Mouse (Mus musculus) gastrocnemius, postnatal 36 days (tissue): ENCODE data around the gene Ptgir. TPM values are rescaled to one million over a fixed set of nuclear protein-coding genes. Genes with fewer than 3 reads are reported as not detected.

Source experiments
- DNase-seq, 2 experiments: peaks; one replicate each; pipeline ENCODE4 v3.0.0; 2022
- intact Hi-C: fragments of 180-260 bp; cut with DNase I; formaldehyde crosslinking; loops from one replicate; pipeline ENCODE4 v1.15.1; 2025
- total RNA-seq, 2 experiments: library from RNA; stranded (reverse); gene quantifications; 2 replicates each; pipeline ENCODE4 v1.2.3; 2021

Gene Ptgir
- total RNA-seq, 2 experiments from 2014 or later = 1.1 to 1.2 TPM

GRCm38 (mm10) chr7:16890944-16891343 is 15.3 kb upstream of the Ptgir start:
- peak; percentile 73 to 87 for DNase-seq
- intact Hi-C loops = loop anchor here (1.0 kb wide), 1 partner anchor 17 kb away; no protein-coding TSS in a partner anchor

- DNase-seq = peak; percentile 82 to 86
- intact Hi-C loops = loop anchor here (1.0 kb wide), 1 partner anchor 17 kb away; no protein-coding TSS in a partner anchor
Observed at GRCm38 (mm10) chr7:16891641-16892351, 14.5 kb upstream of the Ptgir start, which contains the start of gene Gng8. Gene Gng8 (plus strand): TSS chr7:16891786.

- intact Hi-C loops = no loop called here
- DNase-seq = no peak
Observed at GRCm38 (mm10) chr7:16892352-16892730, 13.9 kb upstream of the Ptgir start.

DNA sequence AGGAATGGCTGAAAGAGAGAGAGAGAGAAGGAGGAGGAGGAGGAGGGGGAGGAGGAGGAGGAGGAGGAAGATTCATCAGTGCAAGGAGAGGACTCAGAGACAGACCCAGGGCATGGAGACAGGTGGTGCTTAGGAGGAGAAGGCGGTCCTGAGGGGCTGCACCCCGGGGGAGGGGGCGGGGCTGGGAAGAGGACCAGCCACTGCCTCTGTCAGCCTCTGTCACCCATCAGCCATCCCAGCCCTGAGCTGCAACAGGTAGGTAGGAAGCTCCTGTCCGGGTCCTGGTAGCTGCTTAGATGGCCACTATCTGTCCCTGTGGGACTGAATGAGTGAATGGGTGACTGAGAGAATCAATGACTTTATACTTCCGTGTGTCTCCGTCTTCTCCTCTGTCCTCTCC is 12.7 kb upstream of the Ptgir start:
- intact Hi-C loops = no loop called here
- no peak for DNase-seq

- DNase-seq = no peak
- intact Hi-C loops = no loop called here
Observed at GRCm38 (mm10) chr7:16894279-16894678, 12.0 kb upstream of the Ptgir start.

DNA sequence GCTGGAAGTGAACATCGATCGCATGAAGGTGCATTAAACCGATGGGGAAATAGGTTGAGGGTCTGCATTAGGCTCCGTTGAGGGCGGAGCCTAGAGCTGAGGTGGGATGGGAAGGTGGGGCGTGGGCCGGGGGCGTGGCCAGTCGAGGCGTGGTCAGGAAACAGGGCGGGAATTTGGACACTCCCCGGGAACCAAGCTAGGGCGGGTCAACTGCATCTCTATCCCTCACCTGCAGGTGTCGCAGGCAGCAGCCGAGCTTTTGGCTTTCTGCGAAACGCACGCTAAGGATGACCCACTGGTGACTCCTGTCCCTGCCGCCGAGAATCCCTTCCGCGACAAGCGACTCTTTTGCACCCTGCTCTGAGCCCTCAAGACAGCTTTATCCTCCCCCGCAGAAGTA is 11.3 kb upstream of the Ptgir start:
- DNase-seq = peak; percentile 71 to 75
- intact Hi-C loops = loop anchor here (1.0 kb wide), 1 partner anchor 18 kb away; no protein-coding TSS in a partner anchor

GRCm38 (mm10) chr7:16895511-16895910 is 10.8 kb upstream of the Ptgir start:
- intact Hi-C loops = loop anchor here (1.0 kb wide), 1 partner anchor 18 kb away; no protein-coding TSS in a partner anchor
- no peak for DNase-seq

GRCm38 (mm10) chr7:16900526-16900925 is 5.8 kb upstream of the Ptgir start:
- intact Hi-C loops = no loop called here
- no peak for DNase-seq

GRCm38 (mm10) chr7:16903439-16903955 is 2.8 kb upstream of the Ptgir start:
- DNase-seq = no peak
- intact Hi-C loops = no loop called here

DNA sequence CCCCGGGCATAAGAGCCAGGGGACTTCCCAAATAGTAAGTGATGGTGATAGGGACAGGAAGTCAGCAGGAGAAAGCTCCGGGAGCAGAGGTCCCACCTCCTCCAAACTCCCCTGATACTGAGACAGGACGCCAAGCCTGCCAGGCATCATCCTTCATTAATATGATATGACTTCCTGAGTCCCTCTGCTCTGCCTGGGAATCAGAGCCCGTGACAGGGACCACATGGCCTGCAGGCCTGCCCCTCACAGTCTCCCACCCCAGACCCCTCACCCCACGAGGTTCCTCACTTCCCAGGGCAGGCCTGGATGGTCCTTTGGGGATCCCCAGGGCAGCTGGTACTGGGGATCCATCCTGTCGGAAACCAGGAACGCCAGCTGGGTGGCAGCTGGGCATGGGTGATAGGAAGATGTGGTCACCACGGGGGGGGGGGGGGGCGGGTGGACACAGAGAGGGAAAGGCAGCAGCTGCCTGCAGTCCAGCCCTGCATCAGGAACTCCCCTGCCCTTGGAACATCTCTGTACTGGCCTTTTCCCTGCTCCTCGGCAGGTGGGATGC is 2.1 kb upstream of the Ptgir start:
- intact Hi-C loops = no loop called here
- DNase-seq = no peak

GRCm38 (mm10) chr7:16905491-16906021 is 734 bp upstream of the Ptgir start:
- DNase-seq = no peak
- intact Hi-C loops = no loop called here

DNA sequence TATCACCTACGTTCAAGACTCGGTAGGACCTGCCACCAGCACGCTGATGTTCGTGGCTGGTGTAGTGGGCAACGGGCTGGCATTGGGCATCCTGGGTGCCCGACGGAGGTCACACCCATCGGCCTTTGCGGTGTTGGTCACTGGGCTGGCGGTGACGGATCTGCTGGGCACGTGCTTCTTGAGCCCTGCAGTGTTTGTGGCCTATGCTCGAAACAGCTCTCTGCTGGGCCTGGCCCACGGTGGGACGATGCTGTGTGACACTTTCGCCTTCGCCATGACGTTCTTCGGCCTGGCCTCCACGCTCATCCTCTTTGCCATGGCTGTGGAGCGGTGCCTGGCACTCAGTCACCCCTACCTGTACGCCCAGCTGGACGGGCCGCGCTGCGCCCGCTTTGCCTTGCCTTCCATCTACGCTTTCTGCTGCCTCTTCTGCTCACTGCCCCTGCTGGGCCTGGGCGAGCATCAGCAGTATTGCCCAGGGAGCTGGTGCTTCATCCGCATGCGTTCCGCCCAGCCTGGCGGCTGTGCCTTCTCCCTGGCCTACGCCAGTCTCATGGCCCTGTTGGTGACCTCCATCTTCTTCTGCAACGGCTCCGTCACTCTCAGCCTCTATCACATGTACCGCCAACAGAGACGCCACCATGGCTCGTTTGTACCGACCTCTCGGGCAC is 734 bp downstream of the Ptgir start:
- intact Hi-C loops = no loop called here
- DNase-seq = no peak

DNA sequence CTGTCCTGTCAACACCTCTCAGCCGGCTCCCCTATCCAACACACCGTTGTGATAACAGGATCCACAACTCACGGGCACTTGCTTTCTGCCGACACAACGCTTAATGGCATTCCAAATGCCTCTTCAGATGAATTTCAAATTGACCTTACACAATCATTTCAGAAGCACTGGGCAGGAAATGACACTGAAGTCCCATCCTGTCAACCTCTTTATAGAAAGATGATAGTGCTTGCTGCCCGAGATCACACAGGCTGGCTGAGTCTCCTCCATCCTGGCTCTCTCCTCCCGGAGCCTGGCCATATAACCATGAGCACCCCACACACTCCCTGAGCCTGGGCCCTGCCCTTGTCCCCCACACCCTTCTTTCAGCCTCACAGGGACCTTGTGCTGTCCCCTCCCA is 1.6 kb downstream of the Ptgir start:
- intact Hi-C loops = no loop called here
- no peak for DNase-seq

DNA sequence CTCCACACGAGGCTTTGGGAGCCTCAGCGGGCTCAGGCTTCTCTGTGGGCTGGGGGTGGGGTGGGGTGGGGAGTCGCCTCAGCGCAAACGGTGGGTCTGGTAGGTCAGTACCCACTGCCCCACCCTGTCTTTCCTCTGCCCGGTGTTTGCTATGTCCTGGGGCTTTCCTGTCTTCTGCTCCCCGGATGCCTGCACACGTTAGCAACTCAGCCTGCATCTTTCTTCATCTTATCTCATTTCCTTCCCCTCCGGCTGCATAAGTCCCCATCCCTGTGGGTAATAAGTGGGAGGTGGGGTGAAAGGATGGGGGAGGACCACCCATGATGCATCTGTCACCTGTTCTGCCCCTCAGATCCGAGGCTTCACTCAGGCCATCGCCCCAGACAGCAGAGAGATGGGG is 2.1 kb downstream of the Ptgir start:
- intact Hi-C loops = no loop called here

DNA sequence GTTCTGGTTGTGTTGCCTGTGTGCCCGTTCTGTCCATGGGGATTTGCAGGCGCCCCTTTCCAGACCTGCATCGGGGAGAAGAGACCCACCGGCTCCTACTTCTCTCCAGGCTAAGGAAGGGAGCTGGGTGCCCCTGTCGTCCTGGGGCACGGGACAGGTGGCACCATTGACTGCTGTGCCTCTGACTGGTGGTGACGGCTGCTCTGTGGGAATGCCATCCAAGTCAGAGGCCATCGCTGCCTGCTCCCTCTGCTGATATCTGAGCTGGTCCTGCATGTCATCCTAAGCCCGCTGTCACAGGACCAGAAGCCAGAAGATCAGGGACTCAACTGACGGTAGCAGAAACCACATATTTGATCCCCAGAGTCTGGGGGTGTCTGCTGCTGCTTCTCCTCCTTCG is 2.6 kb downstream of the Ptgir start:
- intact Hi-C loops = no loop called here
- DNase-seq = no peak

More for the DNA sequence above, 2.1 kb downstream of the Ptgir start:
- no peak for DNase-seq

DNA sequence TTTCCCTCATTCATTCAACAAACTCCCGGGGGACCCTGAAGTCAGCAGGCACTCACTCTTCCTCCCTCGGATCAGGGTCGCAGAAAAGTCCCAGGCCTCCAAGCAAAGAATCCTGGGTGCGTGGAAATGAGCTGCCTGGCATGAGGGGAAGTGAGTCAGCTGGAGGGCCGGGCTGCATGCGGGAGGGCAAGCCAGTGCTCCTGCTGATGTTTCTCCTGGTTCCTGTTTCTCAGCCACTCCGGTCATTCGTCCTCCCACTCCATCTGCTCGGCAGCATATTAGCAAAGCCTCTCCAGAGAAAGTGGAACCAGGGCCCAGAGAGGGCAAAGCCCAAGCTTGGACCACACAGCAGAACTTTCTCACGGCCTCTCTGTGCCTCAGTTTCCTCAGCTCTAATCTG is 3.6 kb downstream of the Ptgir start:
- intact Hi-C loops = no loop called here
- no peak for DNase-seq

DNA sequence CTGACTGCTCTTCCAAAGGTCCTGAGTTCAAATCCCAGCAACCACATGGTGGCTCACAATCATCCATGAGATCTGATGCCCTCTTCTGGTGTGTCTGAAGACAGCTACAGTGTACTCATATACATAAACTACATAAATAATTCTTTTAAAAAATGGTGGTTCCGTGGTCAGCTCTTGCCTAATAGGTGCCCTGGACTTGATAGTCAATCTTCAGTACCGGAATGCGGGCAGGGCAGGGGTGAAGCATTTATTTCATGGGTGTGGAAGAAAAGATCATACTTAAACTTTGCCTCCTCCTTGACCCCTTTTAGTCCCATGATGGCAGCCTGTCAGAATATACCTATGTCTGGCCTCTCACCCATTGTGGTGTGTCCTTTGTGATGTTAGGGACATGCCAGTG is 5.6 kb downstream of the Ptgir start:
- intact Hi-C loops = no loop called here
- DNase-seq = no peak

DNA sequence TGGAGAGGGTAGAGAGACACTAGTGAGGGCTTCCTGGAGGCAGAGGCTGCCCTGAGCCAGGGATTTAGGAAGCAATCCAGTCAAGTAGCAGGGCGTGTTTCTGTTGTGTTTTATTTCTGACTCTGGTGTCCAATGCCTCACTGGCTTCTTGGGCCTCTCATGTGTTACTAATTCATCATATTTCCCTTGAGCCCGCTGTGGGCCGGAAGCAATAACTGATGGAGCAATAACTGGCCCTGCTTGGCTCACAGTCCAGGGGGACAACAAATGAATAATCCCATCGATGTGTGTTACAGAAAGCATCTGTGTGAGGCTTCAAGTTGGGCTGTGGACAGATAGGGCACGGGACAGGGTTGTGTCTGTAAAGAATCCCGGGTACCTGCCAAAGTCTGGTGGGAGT is 6.1 kb downstream of the Ptgir start:
- DNase-seq = peak in 1 of 2 experiments; percentile 41
- intact Hi-C loops = no loop called here

DNA sequence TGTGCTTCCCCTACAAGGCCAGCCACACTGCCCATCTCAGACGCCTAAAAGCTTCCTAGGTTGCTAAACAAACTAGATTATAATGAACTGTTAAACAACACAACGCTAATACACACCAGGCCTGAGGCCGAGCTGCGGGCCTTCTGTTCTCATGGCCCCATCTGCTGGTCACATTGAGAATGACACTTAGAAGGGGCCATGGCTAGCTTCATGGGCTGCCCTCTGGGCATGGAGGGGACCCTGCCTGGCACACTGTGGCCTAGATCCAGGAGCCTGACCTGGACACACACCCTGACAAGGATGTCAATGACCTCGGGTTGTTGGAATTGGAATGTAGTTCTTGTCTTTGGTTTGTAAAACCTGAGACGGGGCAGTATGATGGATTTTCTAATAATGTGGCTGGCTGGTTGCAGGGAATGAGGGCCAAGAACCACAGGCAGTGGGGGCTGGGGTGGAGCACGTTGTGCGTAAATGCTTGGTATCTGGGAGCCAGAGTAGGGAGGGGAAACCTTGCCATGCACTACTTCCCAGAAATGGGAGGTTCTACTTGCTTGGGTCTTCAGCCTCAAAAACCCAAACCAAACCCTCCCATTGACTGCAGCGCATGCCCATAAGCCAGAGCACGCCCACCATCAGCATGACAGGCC is 7.6 kb downstream of the Ptgir start:
- intact Hi-C loops = loop anchor here (1.0 kb wide), 1 partner anchor 19 kb away; no protein-coding TSS in a partner anchor
- DNase-seq = peak; percentile 64 to 68
